Comparison of ENCODE assay signal across 28 mouse cellular contexts in genomic region chr17:87300340-87300739, GRCm38 (mm10). TPM values are rescaled to one million over a fixed set of nuclear protein-coding genes. Genes with fewer than 3 reads are reported as not detected.
DNase-seq lines count a peak whose midpoint lies in the region; TF ChIP-seq lines count a peak whose summit lies in the region.
"Had no signal": no experiment of that assay in that cellular context is flagged by ENCODE, and none has a peak within 500 bp of the region (broad histone marks: within the 10 kb centered on the region; RNA-seq: fewer than 3 reads in every experiment).

No protein-coding gene starts in this region.

- H3K36me3 ChIP-seq in spleen, adult 2 months (ENCODE audit: control insufficient read depth, insufficient read depth, low read length) = peaks cover 4% of the 10 kb centered on the region; the same call in 1 of the 2 replicates
- H3K36me3 ChIP-seq: embryonic facial prominence, embryonic 10.5 days; embryonic facial prominence, embryonic 13.5 days; forebrain, embryonic 12.5 days; forebrain, embryonic 15.5 days; heart, embryonic 12.5 days; heart, embryonic 15.5 days; hindbrain, embryonic 10.5 days; hindbrain, embryonic 13.5 days had no signal

- WGBS in spleen, adult 2 months = 92% methylated on average over 10 of the region's 10 CpGs

- H3K4me1 ChIP-seq in spleen, adult 2 months (ENCODE audit: control insufficient read depth, insufficient read depth, insufficient read length) = peaks cover 31% of the 10 kb centered on the region
- H3K4me1 ChIP-seq: forebrain, embryonic 12.5 days; forebrain, embryonic 15.5 days; hindbrain, embryonic 10.5 days; hindbrain, embryonic 13.5 days had no signal

- no peak for TF ChIP-seq POLR2A in spleen, adult 2 months (IDR thresholded peaks at IDR 0.05; ENCODE audit: low read depth, low read length)
- no peak for TF ChIP-seq POLR2A in brain, embryonic 14.5 days (IDR thresholded peaks at IDR 0.05; ENCODE audit: borderline replicate concordance, extremely low read depth, insufficient read depth, insufficient read length, poor library complexity, severe bottlenecking)

- H3K4me3 ChIP-seq in spleen, adult 2 months (ENCODE audit: extremely low read depth, insufficient read depth, insufficient read length) = no peak overlapping the region
- H3K4me3 ChIP-seq: embryonic facial prominence, embryonic 10.5 days; embryonic facial prominence, embryonic 13.5 days; erythroblast, embryonic 14.5 days; forebrain, embryonic 12.5 days; forebrain, embryonic 15.5 days; heart, embryonic 12.5 days; heart, embryonic 15.5 days; hindbrain, embryonic 10.5 days; hindbrain, embryonic 13.5 days had no signal

- H3K27ac ChIP-seq in spleen, adult 2 months (ENCODE audit: insufficient read depth, low read length) = 0 out of 2 replicates have a peak overlapping the region, but pooled peaks have one; percentile 61
- H3K27ac ChIP-seq: embryonic facial prominence, embryonic 10.5 days; embryonic facial prominence, embryonic 13.5 days; forebrain, embryonic 12.5 days; forebrain, embryonic 15.5 days; heart, embryonic 15.5 days; hindbrain, embryonic 10.5 days; hindbrain, embryonic 13.5 days had no signal

- H3K27me3 ChIP-seq in spleen, adult 2 months (ENCODE audit: control insufficient read depth, insufficient read depth, low read length) = no peaks in the 10 kb centered on the region
- H3K27me3 ChIP-seq: embryonic facial prominence, embryonic 13.5 days; forebrain, embryonic 12.5 days; forebrain, embryonic 15.5 days; heart, embryonic 12.5 days; heart, embryonic 15.5 days; hindbrain, embryonic 13.5 days; Patski had no signal

- no peak for DNase-seq in spleen, adult 2 months (ENCODE audit: low read depth in 1 of 2, low spot score in 2 of 2)
- no peak for DNase-seq in spleen, postnatal 36 days (ENCODE audit: low spot score in 2 of 2)
- DNase-seq in B cell, adult 2 months = peak; percentile 30 to 44
- DNase-seq in brain, embryonic 14.5 days (ENCODE audit: low read depth) = peak; percentile 51
- DNase-seq in urinary bladder, postnatal 14 days (ENCODE audit: low spot score) = no peak
- no peak for DNase-seq in liver
- DNase-seq in layer of hippocampus, adult 9-11 months = no peak
- DNase-seq: adrenal gland, postnatal 10 days; adrenal gland, postnatal 36 days; cerebellum, adult 11 months; cerebellum, adult 2 months; cerebellum, adult 9-11 months; cerebellum, postnatal 25 days; embryo, embryonic 11 days; gastrocnemius, postnatal 25 days; heart, adult 18-20 months; heart, postnatal 10 days; heart, postnatal 36 days had no signal

- TF ChIP-seq CTCF in spleen, adult 2 months (IDR thresholded peaks at IDR 0.05; ENCODE audit: extremely low read depth, insufficient read depth, insufficient read length, insufficient replicate concordance) = no peak
- TF ChIP-seq CTCF in brain, embryonic 14.5 days (IDR thresholded peaks at IDR 0.05; ENCODE audit: borderline replicate concordance, extremely low read depth, insufficient read depth, insufficient read length) = no peak

RNA-seq across cellular contexts. Expression of gene Ttc7, which starts 17.7 kb away (rescaled TPM):
- polyA plus RNA-seq in spleen, adult 2 months (2012; rRNA removed) = 88.6 and 234 TPM in 2 replicates
- 8.1 and 8.8 TPM in 2 replicates for polyA plus RNA-seq in brain, embryonic 14.5 days (2012; rRNA removed)

RNA-seq across cellular contexts. Expression of gene Mcfd2, which starts 34.6 kb away (rescaled TPM):
- polyA plus RNA-seq in spleen, adult 2 months (2012; rRNA removed) = 38.5 and 47.0 TPM in 2 replicates
- polyA plus RNA-seq in brain, embryonic 14.5 days (2012; rRNA removed) = 40.1 and 44.0 TPM in 2 replicates

Comparison
In these comparisons a context has a peak if more than half of its experiments do, and no peak if none do; other contexts are left out.
1. DNase-seq: peak in B cell, adult 2 months (2 of 2) and brain, embryonic 14.5 days (single experiment); none in spleen, adult 2 months (0 of 2), spleen, postnatal 36 days (0 of 2), urinary bladder, postnatal 14 days (single experiment), liver (single experiment) and layer of hippocampus, adult 9-11 months (single experiment).